Mouse (Mus musculus) heart, embryonic 14.5 days (tissue): ENCODE data around the gene Pth1r. TPM values are rescaled to one million over a fixed set of nuclear protein-coding genes. Genes with fewer than 3 reads are reported as not detected.

ENCODE experiments used
- ATAC-seq: fragments of 200-750 bp; cut with Nextera tagmentation; 2 replicates; pipeline ENCODE4 v1.8.0; 2017; ENCODE audit warnings: low read depth, moderate TSS enrichment; ENCODE audit not compliant: insufficient number of reproducible peaks, insufficient read depth, low FRiP score
- H3K27ac ChIP-seq, 2 experiments: fragments of 200-500 bp in 1 of 2; fragments of 300-500 bp in 1 of 2; sonication (generic) in 1 of 2; replicated peaks in 1 of 2; 2 replicates each; pipeline ENCODE4 v1.5.1; 2012 to 2014; ENCODE audit warnings: low read depth in 2 of 2, low read length in 2 of 2, control low read depth in 1 of 2, mild to moderate bottlenecking in 1 of 2, mixed read lengths in 1 of 2; ENCODE audit not compliant: control insufficient read depth in 1 of 2, insufficient read depth in 1 of 2
- H3K27me3 ChIP-seq: fragments of 300-500 bp; sonication (generic); 2 replicates; pipeline ENCODE4 v1.6.1; 2014; ENCODE audit warnings: mild to moderate bottlenecking, low read length, control low read depth; ENCODE audit not compliant: control insufficient read depth, insufficient read depth
- H3K36me3 ChIP-seq: fragments of 300-500 bp; sonication (generic); 2 replicates; pipeline ENCODE4 v1.6.1; 2014; ENCODE audit warnings: mild to moderate bottlenecking, control low read depth, low read length, mixed read lengths; ENCODE audit not compliant: control insufficient read depth, insufficient read depth
- H3K4me1 ChIP-seq, 2 experiments: fragments of 200-500 bp in 1 of 2; fragments of 300-500 bp in 1 of 2; sonication (generic) in 1 of 2; 2 replicates each; pipeline ENCODE4 v1.6.1; 2012 to 2014; ENCODE audit warnings: low read length in 2 of 2, control low read depth in 1 of 2, mixed read lengths in 1 of 2; ENCODE audit not compliant: control insufficient read depth in 2 of 2, insufficient read depth in 2 of 2
- H3K4me2 ChIP-seq: fragments of 300-500 bp; sonication (generic); 2 replicates; pipeline ENCODE4 v1.6.1; 2014; ENCODE audit warnings: mild to moderate bottlenecking, low read length
- H3K4me3 ChIP-seq, 2 experiments: fragments of 200-500 bp in 1 of 2; fragments of 300-500 bp in 1 of 2; sonication (generic) in 1 of 2; 2 replicates each; pipeline ENCODE4 v1.5.1; 2012 to 2014; ENCODE audit warnings: low read length in 2 of 2, mild to moderate bottlenecking in 2 of 2, control low read depth in 1 of 2, low read depth in 1 of 2, moderate library complexity in 1 of 2; ENCODE audit not compliant: control insufficient read depth in 1 of 2, insufficient read depth in 1 of 2
- H3K9ac ChIP-seq: fragments of 300-500 bp; sonication (generic); 2 replicates; pipeline ENCODE4 v1.6.1; 2014; ENCODE audit warnings: mild to moderate bottlenecking, low read length
- H3K9me3 ChIP-seq: fragments of 300-500 bp; sonication (generic); 2 replicates; pipeline ENCODE4 v1.6.1; 2016; ENCODE audit warnings: low read length, control low read depth; ENCODE audit not compliant: control insufficient read depth
- WGBS: fragments of 180-500 bp; shearing (Covaris S2); extraction: QIAGEN DNeasy Blood & Tissue Kit; methylation state at CpG from one replicate; pipeline ENCODE4 v1.1.7; 2014; 5-methylcytosine and 5-hydroxymethylcytosine counted together
- polyA plus RNA-seq: library from polyadenylated mRNA; unstranded; fragments of >200 nt; fragmentation: Nextera tagmentation; extraction: Ambion mirVana; gene quantifications from 2 replicates; pipeline ENCODE4 v1.2.1, GENCODE M21; 2014

The Pth1r gene
- polyA plus RNA-seq, 1 experiment from 2014 or later = 22.2 TPM

GRCm38 (mm10) chr9:110750404-110751187, 3.7 kb upstream of the Pth1r start:
- no peaks in the 10 kb centered on the region for H3K36me3 ChIP-seq
- peak overlapping the region; percentile 33 for H3K4me2 ChIP-seq
- peak overlapping the region; percentile 81 to 82 for H3K27ac ChIP-seq
- H3K4me3 ChIP-seq = no peak overlapping the region
- no peaks in the 10 kb centered on the region for H3K9me3 ChIP-seq
- peak; percentile 55; the same call in 1 of the 2 replicates for ATAC-seq
- H3K4me1 ChIP-seq = peaks cover 37 to 52% of the 10 kb centered on the region in 2 experiments
- H3K9ac ChIP-seq = peak overlapping the region; percentile 27
- H3K27me3 ChIP-seq = no peaks in the 10 kb centered on the region
- 10% methylated on average over 14 of the region's 14 CpGs for WGBS

GRCm38 (mm10) chr9:110748451-110748850, 1.5 kb upstream of the Pth1r start:
- Histone ChIP-seq H3K4me2 (no peak overlapping the region), H3K27me3 (peaks cover 10% of the 10 kb centered on the region; the same call in 1 of the 2 replicates), H3K9me3 (no peaks in the 10 kb centered on the region), H3K4me1 (peaks cover 37 to 46% of the 10 kb centered on the region in 2 experiments), H3K27ac (0 out of 4 replicates have a peak overlapping the region, but pooled peaks of 1 of the 2 experiments have one; percentile 11), H3K4me3 (no peak overlapping the region), H3K9ac (no peak overlapping the region), H3K36me3 (no peaks in the 10 kb centered on the region)
- WGBS = 47% methylated on average over 2 of the region's 2 CpGs
- ATAC-seq = no peak

- H3K9ac ChIP-seq = no peak overlapping the region
- no peaks in the 10 kb centered on the region for H3K36me3 ChIP-seq
- ATAC-seq = no peak
- WGBS = 42% methylated on average over 5 of the region's 5 CpGs
- peaks cover 26 to 38% of the 10 kb centered on the region in 2 experiments for H3K4me1 ChIP-seq
- no peak overlapping the region for H3K27ac ChIP-seq
- H3K27me3 ChIP-seq = peaks cover 10% of the 10 kb centered on the region; the same call in 1 of the 2 replicates
- H3K4me3 ChIP-seq = no peak overlapping the region
- H3K9me3 ChIP-seq = no peaks in the 10 kb centered on the region
- no peak overlapping the region for H3K4me2 ChIP-seq
Measured at GRCm38 (mm10) chr9:110746238-110746637, 707 bp downstream of the Pth1r start.

GRCm38 (mm10) chr9:110745752-110746151, 1.2 kb downstream of the Pth1r start:
- WGBS = 22% methylated on average over 5 of the region's 5 CpGs
- no peak overlapping the region for H3K4me2 ChIP-seq
- ATAC-seq = no peak
- H3K4me3 ChIP-seq = no peak overlapping the region
- no peak overlapping the region for H3K9ac ChIP-seq
- H3K9me3 ChIP-seq = no peaks in the 10 kb centered on the region
- 0 out of 2 replicates have a peak, but pooled peaks cover 3% of the 10 kb centered on the region for H3K36me3 ChIP-seq
- no peak overlapping the region for H3K27ac ChIP-seq
- H3K27me3 ChIP-seq = peaks cover 10% of the 10 kb centered on the region; the same call in 1 of the 2 replicates
- peaks cover 23 to 34% of the 10 kb centered on the region in 2 experiments for H3K4me1 ChIP-seq

- whole genome bisulfite sequencing = 4% methylated on average over 54 of the region's 63 CpGs
- H3K4me1 ChIP-seq = peaks cover 17 to 23% of the 10 kb centered on the region in 2 experiments
- H3K9ac ChIP-seq = peak overlapping the region; percentile 89
- no peaks in the 10 kb centered on the region for H3K9me3 ChIP-seq
- H3K4me2 ChIP-seq = peak overlapping the region; percentile 88
- H3K36me3 ChIP-seq = peaks cover 13% of the 10 kb centered on the region
- H3K27me3 ChIP-seq = peaks cover 10% of the 10 kb centered on the region; the same call in 1 of the 2 replicates
- H3K4me3 ChIP-seq = peak overlapping the region; percentile 63 to 97
- H3K27ac ChIP-seq = peak overlapping the region in 1 of 2 experiments; percentile 86; a peak in 2 of 4 replicates
- ATAC-seq = peak; percentile 37; the same call in 1 of the 2 replicates
Measured at GRCm38 (mm10) chr9:110743456-110744323, 3.3 kb downstream of the Pth1r start.

- Histone ChIP-seq H3K4me1 (peaks cover 17 to 18% of the 10 kb centered on the region in 2 experiments), H3K27me3 (peaks cover 10% of the 10 kb centered on the region; the same call in 1 of the 2 replicates), H3K9me3 (no peaks in the 10 kb centered on the region), H3K4me2 (peak overlapping the region; percentile 88), H3K36me3 (peaks cover 18% of the 10 kb centered on the region), H3K27ac (peak overlapping the region; percentile 82 to 86), H3K9ac (peak overlapping the region; percentile 89), H3K4me3 (peak overlapping the region; percentile 63 to 97)
- ATAC-seq = no peak
- under 1% methylated on average over 48 of the region's 49 CpGs for WGBS
Measured at GRCm38 (mm10) chr9:110742951-110743455, 3.9 kb downstream of the Pth1r start.
